Mouse (Mus musculus) testis, adult 2 months (tissue): Measurements from ENCODE around the gene Sypl.

ENCODE experiments used
- CTCF ChIP-seq: fragments of 200-500 bp; IDR thresholded peaks from 2 replicates; pipeline ENCODE4 v1.5.1; 2012; ENCODE audit warnings: low read depth, mild to moderate bottlenecking, inconsistent platforms, low read length, moderate library complexity; ENCODE audit not compliant: control insufficient read depth, insufficient read depth, insufficient replicate concordance
- POLR2A ChIP-seq: fragments of 200-500 bp; IDR thresholded peaks from 2 replicates; pipeline ENCODE4 v1.6.1; 2012; ENCODE audit warnings: low read depth, mild to moderate bottlenecking, inconsistent platforms, low read length, moderate library complexity; ENCODE audit not compliant: control insufficient read depth

DNA sequence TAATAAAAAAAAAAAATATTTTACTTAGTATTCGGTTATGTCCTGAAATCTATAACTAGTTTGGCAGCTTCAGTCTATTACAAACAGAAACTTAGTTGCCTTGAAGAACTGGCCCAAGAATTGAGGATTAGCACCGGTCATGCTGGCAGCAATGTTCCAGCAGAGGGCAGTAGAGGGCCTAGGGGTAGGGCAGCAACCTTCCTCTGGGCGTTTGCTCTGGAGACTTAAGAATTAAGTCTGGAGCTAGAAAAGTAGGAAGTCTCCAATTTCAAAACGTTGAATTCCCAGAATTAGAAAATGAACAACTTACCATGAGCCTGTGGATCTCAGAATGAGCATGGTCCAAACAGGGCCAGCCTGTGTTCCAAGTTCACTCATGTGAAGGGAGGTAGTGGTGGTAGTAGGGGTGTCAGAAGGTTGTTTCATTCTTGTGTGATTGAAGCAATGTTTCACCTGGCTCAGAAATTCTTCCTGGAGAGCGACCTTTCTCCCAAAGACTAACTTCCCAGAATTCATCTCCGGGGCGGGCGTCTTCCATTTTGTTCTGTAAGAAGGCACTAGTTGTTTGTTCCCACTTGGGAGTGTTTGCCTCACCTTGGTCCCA, 33.4 kb upstream of the Sypl start:
- TF ChIP-seq POLR2A, result no peak
- TF ChIP-seq CTCF, result peak; percentile 70; the same call in 1 of the 2 replicates
